Mouse (Mus musculus) kidney, embryonic 16.5 days (tissue): Measurements from ENCODE around the gene Mypn. TPM values are rescaled to one million over a fixed set of nuclear protein-coding genes. Genes with fewer than 3 reads are reported as not detected.

Experiments
- ATAC-seq: fragments of 200-750 bp; cut with Nextera tagmentation; 2 replicates; pipeline ENCODE4 v1.8.0; 2017; ENCODE audit warnings: moderate TSS enrichment; ENCODE audit not compliant: low FRiP score, low TSS enrichment
- H3K27ac ChIP-seq: fragments of 300-500 bp; sonication (generic); 2 replicates; pipeline ENCODE4 v1.5.1; 2014; ENCODE audit warnings: low read length
- H3K27me3 ChIP-seq: fragments of 300-500 bp; sonication (generic); 2 replicates; pipeline ENCODE4 v1.6.1; 2014; ENCODE audit warnings: low read length, control low read depth, mixed read lengths; ENCODE audit not compliant: insufficient read depth
- H3K36me3 ChIP-seq: fragments of 300-500 bp; sonication (generic); 2 replicates; pipeline ENCODE4 v1.6.1; 2014; ENCODE audit warnings: low read length, control low read depth, mixed read lengths; ENCODE audit not compliant: insufficient read depth
- H3K4me1 ChIP-seq: fragments of 300-500 bp; sonication (generic); 2 replicates; pipeline ENCODE4 v1.6.1; 2014; ENCODE audit warnings: low read length, control low read depth, mixed read lengths; ENCODE audit not compliant: insufficient read depth
- H3K4me2 ChIP-seq: fragments of 300-500 bp; sonication (generic); replicated peaks from 2 replicates; pipeline ENCODE4 v1.6.1; 2014; ENCODE audit warnings: low read depth, low read length
- H3K4me3 ChIP-seq: fragments of 300-500 bp; sonication (generic); 2 replicates; pipeline ENCODE4 v1.5.1; 2014; ENCODE audit warnings: mild to moderate bottlenecking, low read length
- H3K9ac ChIP-seq: fragments of 300-500 bp; sonication (generic); replicated peaks from 2 replicates; pipeline ENCODE4 v1.6.1; 2014; ENCODE audit warnings: low read length
- H3K9me3 ChIP-seq: fragments of 300-500 bp; sonication (generic); 2 replicates; pipeline ENCODE4 v1.6.1; 2016; ENCODE audit warnings: low read length, control low read depth
- WGBS: fragments of 180-500 bp; shearing (Covaris S2); extraction: QIAGEN DNeasy Blood & Tissue Kit; methylation state at CpG from one replicate; pipeline ENCODE4 v1.1.7; 2014; 5-methylcytosine and 5-hydroxymethylcytosine counted together
- polyA plus RNA-seq: library from polyadenylated mRNA; unstranded; fragments of >200 nt; fragmentation: Nextera tagmentation; extraction: Ambion mirVana; gene quantifications from 2 replicates; pipeline ENCODE4 v1.2.1, GENCODE M21; 2015

Gene Mypn
- polyA plus RNA-seq, 1 experiment from 2014 or later, result 0.10 TPM

- Histone ChIP-seq H3K27ac (no peak overlapping the region), H3K4me3 (no peak overlapping the region), H3K36me3 (no peaks in the 10 kb centered on the region), H3K4me2 (no peak overlapping the region), H3K4me1 (no peaks in the 10 kb centered on the region), H3K27me3 (no peaks in the 10 kb centered on the region), H3K9me3 (no peaks in the 10 kb centered on the region), H3K9ac (no peak overlapping the region)
- 0 out of 2 replicates have a peak, but pooled peaks have one; percentile 46 for ATAC-seq
- 71% methylated on average over 13 of the region's 13 CpGs for WGBS
Observed at GRCm38 (mm10) chr10:63142660-63143059, 61.1 kb downstream of the Mypn start.

- Histone ChIP-seq H3K9me3 (no peaks in the 10 kb centered on the region), H3K4me2 (no peak overlapping the region), H3K9ac (no peak overlapping the region), H3K27me3 (no peaks in the 10 kb centered on the region), H3K27ac (no peak overlapping the region), H3K4me1 (no peaks in the 10 kb centered on the region), H3K4me3 (no peak overlapping the region), H3K36me3 (no peaks in the 10 kb centered on the region)
- WGBS, result 71% methylated on average over 6 of the region's 6 CpGs
- ATAC-seq, result no peak
Observed at GRCm38 (mm10) chr10:63136436-63136835, 67.3 kb downstream of the Mypn start.

GRCm38 (mm10) chr10:63135680-63136079 is 68.1 kb downstream of the Mypn start:
- 56% methylated on average over 12 of the region's 12 CpGs for WGBS
- Histone ChIP-seq H3K9ac (no peak overlapping the region), H3K4me3 (no peak overlapping the region), H3K4me1 (no peaks in the 10 kb centered on the region), H3K36me3 (no peaks in the 10 kb centered on the region), H3K27ac (no peak overlapping the region), H3K4me2 (no peak overlapping the region), H3K27me3 (no peaks in the 10 kb centered on the region), H3K9me3 (no peaks in the 10 kb centered on the region)
- ATAC-seq, result no peak

- no peak for ATAC-seq
- H3K9me3 ChIP-seq, result no peaks in the 10 kb centered on the region
- H3K27me3 ChIP-seq, result no peaks in the 10 kb centered on the region
- no peak overlapping the region for H3K9ac ChIP-seq
- no peak overlapping the region for H3K4me2 ChIP-seq
- no peaks in the 10 kb centered on the region for H3K4me1 ChIP-seq
- WGBS, result 85% methylated on average over 4 of the region's 4 CpGs
- H3K4me3 ChIP-seq, result no peak overlapping the region
- no peaks in the 10 kb centered on the region for H3K36me3 ChIP-seq
- no peak overlapping the region for H3K27ac ChIP-seq
Observed at GRCm38 (mm10) chr10:63133326-63133725, 70.4 kb downstream of the Mypn start.

- no peaks in the 10 kb centered on the region for H3K27me3 ChIP-seq
- 82% methylated on average over 6 of the region's 6 CpGs for WGBS
- ATAC-seq, result no peak
- no peaks in the 10 kb centered on the region for H3K9me3 ChIP-seq
- H3K36me3 ChIP-seq, result no peaks in the 10 kb centered on the region
- H3K4me1 ChIP-seq, result no peaks in the 10 kb centered on the region
- no peak overlapping the region for H3K27ac ChIP-seq
- no peak overlapping the region for H3K9ac ChIP-seq
- H3K4me2 ChIP-seq, result no peak overlapping the region
- H3K4me3 ChIP-seq, result no peak overlapping the region
Observed at GRCm38 (mm10) chr10:63132356-63132755, 71.4 kb downstream of the Mypn start.

- no peaks in the 10 kb centered on the region for H3K4me1 ChIP-seq
- no peaks in the 10 kb centered on the region for H3K36me3 ChIP-seq
- no peak overlapping the region for H3K4me3 ChIP-seq
- no peak for ATAC-seq
- H3K27ac ChIP-seq, result no peak overlapping the region
- H3K4me2 ChIP-seq, result no peak overlapping the region
- no peak overlapping the region for H3K9ac ChIP-seq
- H3K27me3 ChIP-seq, result no peaks in the 10 kb centered on the region
- no peaks in the 10 kb centered on the region for H3K9me3 ChIP-seq
- 76% methylated on average over 7 of the region's 7 CpGs for WGBS
Observed at GRCm38 (mm10) chr10:63130500-63130899, 73.3 kb downstream of the Mypn start.

GRCm38 (mm10) chr10:63128256-63128655 is 75.5 kb downstream of the Mypn start:
- no peak for ATAC-seq

GRCm38 (mm10) chr10:63127156-63127555 is 76.6 kb downstream of the Mypn start:
- Histone ChIP-seq H3K9ac (no peak overlapping the region), H3K36me3 (no peaks in the 10 kb centered on the region), H3K27ac (no peak overlapping the region), H3K27me3 (no peaks in the 10 kb centered on the region), H3K4me3 (no peak overlapping the region), H3K4me1 (no peaks in the 10 kb centered on the region), H3K9me3 (no peaks in the 10 kb centered on the region), H3K4me2 (no peak overlapping the region)
- WGBS, result 94% methylated on average over 6 of the region's 6 CpGs
- no peak for ATAC-seq

More at GRCm38 (mm10) chr10:63128256-63128655, 75.5 kb downstream of the Mypn start:
- Histone ChIP-seq H3K9me3 (no peaks in the 10 kb centered on the region), H3K27ac (no peak overlapping the region), H3K4me1 (no peaks in the 10 kb centered on the region), H3K27me3 (no peaks in the 10 kb centered on the region), H3K36me3 (no peaks in the 10 kb centered on the region), H3K9ac (no peak overlapping the region), H3K4me3 (no peak overlapping the region), H3K4me2 (no peak overlapping the region)
- WGBS, result 73% methylated on average over 7 of the region's 7 CpGs

GRCm38 (mm10) chr10:63126116-63126515 is 77.6 kb downstream of the Mypn start:
- Histone ChIP-seq H3K4me1 (no peaks in the 10 kb centered on the region), H3K9me3 (no peaks in the 10 kb centered on the region), H3K9ac (no peak overlapping the region), H3K36me3 (no peaks in the 10 kb centered on the region), H3K4me3 (no peak overlapping the region), H3K27me3 (no peaks in the 10 kb centered on the region), H3K4me2 (no peak overlapping the region), H3K27ac (no peak overlapping the region)
- ATAC-seq, result no peak
- 85% methylated on average over 4 of the region's 4 CpGs for WGBS

GRCm38 (mm10) chr10:63125343-63125742 is 78.4 kb downstream of the Mypn start:
- no peak for ATAC-seq
- H3K4me2 ChIP-seq, result no peak overlapping the region
- H3K9ac ChIP-seq, result no peak overlapping the region
- WGBS, result 41% methylated on average over 11 of the region's 11 CpGs
- H3K36me3 ChIP-seq, result no peaks in the 10 kb centered on the region
- H3K4me1 ChIP-seq, result no peaks in the 10 kb centered on the region
- no peak overlapping the region for H3K27ac ChIP-seq
- H3K27me3 ChIP-seq, result no peaks in the 10 kb centered on the region
- no peak overlapping the region for H3K4me3 ChIP-seq
- H3K9me3 ChIP-seq, result no peaks in the 10 kb centered on the region
